Mouse (Mus musculus): ENCODE results near the gene Man1a2. TPM values are rescaled to one million over a fixed set of nuclear protein-coding genes. Genes with fewer than 3 reads are reported as not detected.

Gene Man1a2
- polyA plus RNA-seq, 1 experiment from 2014 or later, result 69.3 TPM

- no peaks in the 10 kb centered on the region for H3K4me1 ChIP-seq (ENCODE audit: control insufficient read depth, insufficient read depth, low read length)
- H3K27ac ChIP-seq (ENCODE audit: low read depth, low read length), result no peak overlapping the region
- no peak overlapping the region for H3K4me3 ChIP-seq (ENCODE audit: low read depth, low read length)
- no peaks in the 10 kb centered on the region for H3K9me3 ChIP-seq (replicated peaks; ENCODE audit: control insufficient read depth, low read length)
- no peaks in the 10 kb centered on the region for H3K36me3 ChIP-seq (ENCODE audit: control insufficient read depth, insufficient read depth, low read length)
- 79% methylated on average over 8 of the region's 8 CpGs for WGBS (ENCODE audit: insufficient replicate concordance)
- H3K27me3 ChIP-seq (ENCODE audit: control insufficient read depth, insufficient read depth, low read length), result no peaks in the 10 kb centered on the region
- H3K9ac ChIP-seq (ENCODE audit: low read depth, low read length), result no peak overlapping the region
- H3K4me2 ChIP-seq, result no peak overlapping the region
- no peak for ATAC-seq (replicated peaks; ENCODE audit: insufficient number of reproducible peaks, low FRiP score, low TSS enrichment)
These were observed 170.1 kb downstream of the Man1a2 start for GRCm38 (mm10) chr3:100515093-100515753.

Other genes with a start within 250 kb of the Man1a2 start
- gene Tent5c, start 196.2 kb downstream of the Man1a2 start, polyA plus RNA-seq (2014; fragmentation: Nextera tagmentation; extraction: Ambion mirVana), result 7.4 and 8.3 TPM in 2 replicates
- gene Vtcn1, start 140.0 kb upstream of the Man1a2 start, polyA plus RNA-seq (2014; fragmentation: Nextera tagmentation; extraction: Ambion mirVana), result not detected in 2 replicates
- 2.5 and 3.9 TPM in 2 replicates for gene Trim45, start 236.7 kb upstream of the Man1a2 start, polyA plus RNA-seq (2014; fragmentation: Nextera tagmentation; extraction: Ambion mirVana)